Mouse (Mus musculus) E14TG2a.4 (cell line): ENCODE results near the gene Arid3c.
"Not testable (repeated sequence)": the region's sequence is repeated elsewhere in the genome, so short reads cannot be mapped to it uniquely, and the experiment has no call there.

Experiments
- CTCF ChIP-seq: conservative IDR thresholded peaks from 2 replicates; pipeline ENCODE4 v1.5.1; 2014; ENCODE audit warnings: low read length
- POU5F1 ChIP-seq: IDR thresholded peaks from 2 replicates; pipeline ENCODE4 v1.6.1; 2014; ENCODE audit warnings: low read length, borderline replicate concordance

DNA sequence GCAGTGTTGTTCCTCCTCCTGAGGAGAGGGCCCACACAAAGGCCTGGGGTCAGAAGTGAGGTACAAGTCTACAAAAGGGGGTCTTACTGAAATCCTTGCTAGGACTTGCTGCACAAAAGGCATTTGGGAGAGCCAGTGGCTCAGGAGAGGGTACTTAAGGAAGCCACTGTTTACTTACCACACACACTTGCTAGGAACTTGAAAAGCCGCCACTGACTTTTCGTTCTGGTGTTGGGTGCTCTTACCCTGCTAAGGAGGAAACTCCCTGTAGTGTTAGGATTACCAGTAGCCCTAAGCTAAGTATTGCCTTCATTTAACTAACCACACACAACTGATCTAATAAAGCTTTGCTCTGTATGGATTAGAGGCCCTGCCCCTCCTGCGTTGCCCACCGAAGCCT lies 40.9 kb downstream of the Arid3c start:
- not testable (repeated sequence) for TF ChIP-seq CTCF, POU5F1
